Mouse (Mus musculus): Measurements from ENCODE around the gene Ipo13. TPM values are rescaled to one million over a fixed set of nuclear protein-coding genes. Genes with fewer than 3 reads are reported as not detected.

The Ipo13 gene
- polyA plus RNA-seq, 1 experiment from 2014 or later, result 41.3 TPM

DNA sequence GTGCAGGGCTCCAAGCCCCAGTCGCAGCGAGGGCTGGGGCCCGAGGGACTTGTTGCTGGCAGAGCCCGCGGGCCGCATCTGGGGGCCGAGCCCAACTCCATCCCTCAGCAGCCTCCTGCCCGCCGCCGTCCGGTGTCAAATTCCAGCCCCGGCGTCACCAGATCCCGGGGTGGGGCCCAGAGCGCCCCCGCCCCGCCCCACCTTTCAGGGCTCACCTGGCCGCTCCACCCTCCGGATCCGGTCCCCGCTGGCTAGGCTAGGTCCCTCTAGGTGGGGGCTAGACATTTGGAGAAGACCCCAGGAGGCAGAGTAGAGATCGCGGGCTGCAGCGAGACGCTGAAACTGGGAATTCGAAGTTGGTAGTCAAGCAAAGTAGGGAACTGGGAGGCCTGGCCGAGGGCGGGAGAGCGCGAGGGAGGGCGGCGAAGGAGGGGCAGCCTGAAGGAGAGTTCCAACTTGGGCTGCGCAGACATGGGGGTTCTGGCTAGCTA lies 14.6 kb upstream of the Ipo13 start, which contains the start of gene Artn:
Gene Artn (minus strand): TSS at position 373 of the 491 bp plus-strand sequence.
- no peaks in the 10 kb centered on the region for H3K36me3 ChIP-seq (ENCODE audit: control insufficient read depth, insufficient read depth, low read length)
- H3K27me3 ChIP-seq (ENCODE audit: control insufficient read depth, insufficient read depth, low read length), result peaks cover 26% of the 10 kb centered on the region
- WGBS, result under 1% methylated on average over 33 of the region's 33 CpGs
- H3K9ac ChIP-seq (ENCODE audit: low read length), result peak within 1 kb of the TSS; percentile 47
- DNase-seq (ENCODE audit: low spot score) (peak; percentile 82), ATAC-seq (ENCODE audit: insufficient number of reproducible peaks, low FRiP score, low TSS enrichment, low read depth) (peak; percentile 70)
- peak within 1 kb of the TSS; percentile 72 for H3K4me2 ChIP-seq (ENCODE audit: low read depth, severe bottlenecking)
- H3K9me3 ChIP-seq (ENCODE audit: control insufficient read depth, low read length), result no peaks in the 10 kb centered on the region
- H3K4me3 ChIP-seq (ENCODE audit: low read depth, low read length), result peak within 1 kb of the TSS; percentile 39
- H3K27ac ChIP-seq (replicated peaks; ENCODE audit: low read depth, low read length), result no peak within 1 kb of the TSS
- peaks cover 14% of the 10 kb centered on the region for H3K4me1 ChIP-seq (ENCODE audit: control insufficient read depth, insufficient read depth, low read length)

DNA sequence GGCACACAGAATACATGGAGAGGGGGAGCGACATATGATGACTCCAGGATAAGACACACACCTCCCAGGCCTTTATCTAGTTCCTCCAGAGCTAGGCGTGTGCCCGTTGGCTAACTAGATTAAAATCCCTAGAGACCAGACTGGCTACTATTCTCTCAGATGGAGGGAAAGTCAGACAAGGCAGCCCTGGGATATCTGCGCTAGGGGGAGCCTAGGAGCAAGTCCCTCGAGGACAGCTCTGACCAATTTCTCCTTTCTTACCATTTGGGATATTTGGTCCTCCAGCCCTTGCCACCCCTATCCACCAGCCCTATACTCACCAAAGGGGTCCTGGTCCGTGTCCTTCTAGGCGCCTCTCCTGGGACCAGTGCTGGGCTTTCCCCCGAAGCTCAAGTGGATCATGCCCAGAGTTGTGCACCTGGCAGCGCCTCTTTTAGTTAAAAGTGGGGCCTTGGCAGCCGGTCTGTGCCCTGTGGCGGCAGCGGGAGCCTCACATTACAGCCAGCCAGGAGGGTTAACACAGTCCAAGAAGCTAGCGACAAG lies 14.0 kb upstream of the Ipo13 start:
- H3K27me3 ChIP-seq (ENCODE audit: control insufficient read depth, insufficient read depth, low read length), result peaks cover 26% of the 10 kb centered on the region
- no peak for ATAC-seq (ENCODE audit: insufficient number of reproducible peaks, low FRiP score, low TSS enrichment, low read depth)
- H3K36me3 ChIP-seq (ENCODE audit: control insufficient read depth, insufficient read depth, low read length), result no peaks in the 10 kb centered on the region
- H3K4me1 ChIP-seq (ENCODE audit: control insufficient read depth, insufficient read depth, low read length), result peaks cover 14% of the 10 kb centered on the region
- WGBS, result 3% methylated on average over 13 of the region's 13 CpGs
- peak; percentile 73 for DNase-seq (ENCODE audit: low spot score)
- H3K27ac ChIP-seq (replicated peaks; ENCODE audit: low read depth, low read length), result no peak overlapping the region
- peak overlapping the region; percentile 72 for H3K4me2 ChIP-seq (ENCODE audit: low read depth, severe bottlenecking)
- H3K9ac ChIP-seq (ENCODE audit: low read length), result peak overlapping the region; percentile 47
- H3K9me3 ChIP-seq (ENCODE audit: control insufficient read depth, low read length), result no peaks in the 10 kb centered on the region
- H3K4me3 ChIP-seq (ENCODE audit: low read depth, low read length), result peak overlapping the region; percentile 39

- H3K36me3 ChIP-seq (ENCODE audit: control insufficient read depth, insufficient read depth, low read length), result no peaks in the 10 kb centered on the region
- H3K4me1 ChIP-seq (ENCODE audit: control insufficient read depth, insufficient read depth, low read length), result peaks cover 14% of the 10 kb centered on the region
- peak overlapping the region; percentile 39 for H3K4me3 ChIP-seq (ENCODE audit: low read depth, low read length)
- peak overlapping the region; percentile 72; the same call in 1 of the 2 replicates for H3K4me2 ChIP-seq (ENCODE audit: low read depth, severe bottlenecking)
- H3K9ac ChIP-seq (ENCODE audit: low read length), result no peak overlapping the region
- peaks cover 26% of the 10 kb centered on the region for H3K27me3 ChIP-seq (ENCODE audit: control insufficient read depth, insufficient read depth, low read length)
- 17% methylated on average over 6 of the region's 6 CpGs for WGBS
- ATAC-seq (ENCODE audit: insufficient number of reproducible peaks, low FRiP score, low TSS enrichment, low read depth), result 0 out of 2 replicates have a peak, but pooled peaks have one; percentile 17
- no peak overlapping the region for H3K27ac ChIP-seq (replicated peaks; ENCODE audit: low read depth, low read length)
- no peaks in the 10 kb centered on the region for H3K9me3 ChIP-seq (ENCODE audit: control insufficient read depth, low read length)
- DNase-seq (ENCODE audit: low spot score), result peak; percentile 86
Measured at GRCm38 (mm10) chr4:117928234-117928633, 13.4 kb upstream of the Ipo13 start.

GRCm38 (mm10) chr4:117926545-117927482 lies 12.0 kb upstream of the Ipo13 start:
- peak overlapping the region; percentile 91 for H3K4me2 ChIP-seq (ENCODE audit: low read depth, severe bottlenecking)
- H3K27me3 ChIP-seq (ENCODE audit: control insufficient read depth, insufficient read depth, low read length), result peaks cover 26% of the 10 kb centered on the region
- 2% methylated on average over 71 of the region's 71 CpGs for WGBS
- ATAC-seq (ENCODE audit: insufficient number of reproducible peaks, low FRiP score, low TSS enrichment, low read depth) (peak; percentile 24), DNase-seq (ENCODE audit: low spot score) (peak; percentile 63)
- peak overlapping the region; percentile 59 for H3K9ac ChIP-seq (ENCODE audit: low read length)
- peak overlapping the region; percentile 42 for H3K4me3 ChIP-seq (ENCODE audit: low read depth, low read length)
- H3K27ac ChIP-seq (replicated peaks; ENCODE audit: low read depth, low read length), result no peak overlapping the region
- no peaks in the 10 kb centered on the region for H3K36me3 ChIP-seq (ENCODE audit: control insufficient read depth, insufficient read depth, low read length)
- no peaks in the 10 kb centered on the region for H3K9me3 ChIP-seq (ENCODE audit: control insufficient read depth, low read length)
- H3K4me1 ChIP-seq (ENCODE audit: control insufficient read depth, insufficient read depth, low read length), result peaks cover 14% of the 10 kb centered on the region

- H3K36me3 ChIP-seq (ENCODE audit: control insufficient read depth, insufficient read depth, low read length), result no peaks in the 10 kb centered on the region
- no peaks in the 10 kb centered on the region for H3K9me3 ChIP-seq (ENCODE audit: control insufficient read depth, low read length)
- no peak overlapping the region for H3K27ac ChIP-seq (replicated peaks; ENCODE audit: low read depth, low read length)
- H3K9ac ChIP-seq (ENCODE audit: low read length), result no peak overlapping the region
- 57% methylated on average over 4 of the region's 6 CpGs for WGBS
- no peak for ATAC-seq (ENCODE audit: insufficient number of reproducible peaks, low FRiP score, low TSS enrichment, low read depth)
- no peak overlapping the region for H3K4me3 ChIP-seq (ENCODE audit: low read depth, low read length)
- peaks cover 14% of the 10 kb centered on the region for H3K4me1 ChIP-seq (ENCODE audit: control insufficient read depth, insufficient read depth, low read length)
- H3K27me3 ChIP-seq (ENCODE audit: control insufficient read depth, insufficient read depth, low read length), result peaks cover 26% of the 10 kb centered on the region
- no peak overlapping the region for H3K4me2 ChIP-seq (ENCODE audit: low read depth, severe bottlenecking)
- no peak for DNase-seq (ENCODE audit: low spot score)
Measured at GRCm38 (mm10) chr4:117924916-117925315, 10.1 kb upstream of the Ipo13 start.

- WGBS, result 70% methylated on average over 2 of the region's 2 CpGs
- Histone ChIP-seq H3K27ac (replicated peaks; ENCODE audit: low read depth, low read length) (no peak overlapping the region), H3K9me3 (ENCODE audit: control insufficient read depth, low read length) (no peaks in the 10 kb centered on the region), H3K36me3 (ENCODE audit: control insufficient read depth, insufficient read depth, low read length) (no peaks in the 10 kb centered on the region), H3K9ac (ENCODE audit: low read length) (no peak overlapping the region), H3K27me3 (ENCODE audit: control insufficient read depth, insufficient read depth, low read length) (peaks cover 26% of the 10 kb centered on the region), H3K4me2 (ENCODE audit: low read depth, severe bottlenecking) (no peak overlapping the region), H3K4me1 (ENCODE audit: control insufficient read depth, insufficient read depth, low read length) (peaks cover 10% of the 10 kb centered on the region), H3K4me3 (ENCODE audit: low read depth, low read length) (no peak overlapping the region)
- DNase-seq (ENCODE audit: low spot score), result no peak
- no peak for ATAC-seq (ENCODE audit: insufficient number of reproducible peaks, low FRiP score, low TSS enrichment, low read depth)
Measured at GRCm38 (mm10) chr4:117923450-117923849, 8.7 kb upstream of the Ipo13 start.

DNA sequence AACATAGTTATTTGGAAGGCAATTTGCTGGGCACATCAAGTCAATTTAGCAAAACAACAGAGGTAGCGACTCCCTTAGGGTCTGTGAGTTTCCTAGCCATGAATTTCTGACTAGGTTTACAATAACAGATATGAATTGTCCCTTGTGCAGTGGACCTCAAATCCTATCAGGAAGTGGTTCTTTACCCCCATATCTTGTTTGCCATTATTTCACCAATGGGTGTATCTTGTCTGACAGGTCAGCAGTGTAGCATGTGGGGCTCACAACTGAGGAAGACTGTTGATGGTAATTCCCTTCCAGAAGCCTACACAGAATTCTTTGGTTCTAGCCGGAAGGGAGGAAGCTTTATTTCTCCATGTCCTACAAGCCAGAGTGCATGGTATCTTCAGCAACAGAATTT lies 6.6 kb upstream of the Ipo13 start:
- Histone ChIP-seq H3K4me2 (ENCODE audit: low read depth, severe bottlenecking) (no peak overlapping the region), H3K4me1 (ENCODE audit: control insufficient read depth, insufficient read depth, low read length) (no peaks in the 10 kb centered on the region), H3K9ac (ENCODE audit: low read length) (no peak overlapping the region), H3K36me3 (ENCODE audit: control insufficient read depth, insufficient read depth, low read length) (0 out of 2 replicates have a peak, but pooled peaks cover 2% of the 10 kb centered on the region), H3K27ac (replicated peaks; ENCODE audit: low read depth, low read length) (no peak overlapping the region), H3K4me3 (ENCODE audit: low read depth, low read length) (no peak overlapping the region), H3K9me3 (ENCODE audit: control insufficient read depth, low read length) (no peaks in the 10 kb centered on the region), H3K27me3 (ENCODE audit: control insufficient read depth, insufficient read depth, low read length) (peaks cover 11% of the 10 kb centered on the region)
- 93% methylated on average over 2 of the region's 2 CpGs for WGBS
- ATAC-seq (ENCODE audit: insufficient number of reproducible peaks, low FRiP score, low TSS enrichment, low read depth) (no peak), DNase-seq (ENCODE audit: low spot score) (no peak)

GRCm38 (mm10) chr4:117918762-117919161 lies 4.0 kb upstream of the Ipo13 start:
- 93% methylated on average over 5 of the region's 5 CpGs for WGBS
- Histone ChIP-seq H3K27me3 (ENCODE audit: control insufficient read depth, insufficient read depth, low read length) (no peaks in the 10 kb centered on the region), H3K4me1 (ENCODE audit: control insufficient read depth, insufficient read depth, low read length) (peaks cover 10% of the 10 kb centered on the region), H3K4me2 (ENCODE audit: low read depth, severe bottlenecking) (no peak overlapping the region), H3K9me3 (ENCODE audit: control insufficient read depth, low read length) (no peaks in the 10 kb centered on the region), H3K4me3 (ENCODE audit: low read depth, low read length) (no peak overlapping the region), H3K36me3 (ENCODE audit: control insufficient read depth, insufficient read depth, low read length) (0 out of 2 replicates have a peak, but pooled peaks cover 2% of the 10 kb centered on the region), H3K27ac (replicated peaks; ENCODE audit: low read depth, low read length) (no peak overlapping the region), H3K9ac (ENCODE audit: low read length) (no peak overlapping the region)
- DNase-seq (ENCODE audit: low spot score) (no peak), ATAC-seq (ENCODE audit: insufficient number of reproducible peaks, low FRiP score, low TSS enrichment, low read depth) (no peak)

Data from limb, embryonic 11.5 days (tissue).